Comparison of ENCODE assay signal across 8 mouse cellular contexts in the genomic region with DNA sequence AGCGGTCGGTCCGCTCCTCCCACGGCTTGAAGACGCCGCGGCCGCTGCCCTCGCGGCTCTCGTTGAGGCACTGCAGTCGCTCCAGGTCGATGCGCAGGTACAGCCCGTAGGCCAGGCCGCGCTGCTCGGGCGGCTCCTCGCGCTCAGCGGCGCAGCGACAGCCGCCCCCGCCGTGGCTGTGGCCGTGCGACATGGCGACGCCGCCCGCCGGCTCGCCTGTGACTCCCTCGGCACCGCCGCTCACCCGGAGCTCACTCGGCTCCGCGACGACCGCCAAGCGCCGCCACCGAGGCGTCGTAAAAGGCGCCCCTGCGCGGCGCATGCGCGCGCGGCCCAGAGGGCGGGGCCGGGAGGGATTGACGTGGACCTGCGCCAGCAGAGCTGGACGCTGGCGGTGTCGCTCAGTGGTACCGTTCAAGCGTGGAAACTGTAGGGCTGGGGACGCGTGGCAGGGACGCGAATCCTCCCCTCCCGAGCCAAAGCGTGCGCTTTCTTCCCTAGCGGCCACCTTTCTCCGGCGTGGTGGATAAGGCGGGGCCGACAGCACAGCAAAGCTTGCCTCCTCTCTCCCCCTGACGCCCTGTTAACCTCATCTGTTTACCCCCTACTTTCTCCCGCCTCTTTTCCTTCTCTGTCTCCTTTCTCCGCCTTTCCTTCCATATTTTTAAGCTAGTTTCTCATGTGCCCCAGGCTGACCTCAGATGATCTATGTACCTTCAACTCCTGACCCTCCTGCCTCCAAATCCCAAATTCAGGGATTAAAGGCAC. TPM values are rescaled to one million over a fixed set of nuclear protein-coding genes. Genes with fewer than 3 reads are reported as not detected.
DNase-seq lines count a peak whose midpoint lies in the region; ATAC-seq and TF ChIP-seq lines count a peak whose summit lies in the region.

A gene (minus strand): TSS at position 322 of the 768 bp plus-strand sequence.

- peaks cover 55% of the 10 kb centered on the region for H3K4me1 ChIP-seq in erythroblast, embryonic 14.5 days (ENCODE audit: control insufficient read depth)
- H3K4me1 ChIP-seq in heart, embryonic 12.5 days (replicated peaks) = peaks cover 26% of the 10 kb centered on the region
- H3K4me1 ChIP-seq in kidney, postnatal 0 days (replicated peaks; ENCODE audit: insufficient read depth, low read length) = peaks cover 11% of the 10 kb centered on the region; the same call in 1 of the 2 replicates
- peaks cover 21% of the 10 kb centered on the region for H3K4me1 ChIP-seq in liver, embryonic 11.5 days (replicated peaks; ENCODE audit: control insufficient read depth, insufficient read depth, low read length)
- peaks cover 12% of the 10 kb centered on the region for H3K4me1 ChIP-seq in stomach, embryonic 14.5 days (ENCODE audit: control insufficient read depth, insufficient read depth, low read length)

- peak; percentile 97 for DNase-seq in brain, embryonic 14.5 days (ENCODE audit: low read depth)
- peak; percentile 93 for DNase-seq in kidney, postnatal 0 days (ENCODE audit: low spot score)
- peak; percentile 95 for DNase-seq in liver, embryonic 11.5 days (ENCODE audit: low spot score)
- peak; percentile 97 for DNase-seq in naive thymus-derived CD4-positive, alpha-beta T cell, adult 2 months (ENCODE audit: low read depth)

- no peaks in the 10 kb centered on the region for H3K27me3 ChIP-seq in C2C12 (ENCODE audit: control insufficient read depth, insufficient read depth, insufficient read length)
- H3K27me3 ChIP-seq in erythroblast, embryonic 14.5 days (ENCODE audit: control insufficient read depth) = no peaks in the 10 kb centered on the region
- no peaks in the 10 kb centered on the region for H3K27me3 ChIP-seq in heart, embryonic 12.5 days (replicated peaks)
- no peaks in the 10 kb centered on the region for H3K27me3 ChIP-seq in kidney, postnatal 0 days (ENCODE audit: insufficient read depth, low read length)
- H3K27me3 ChIP-seq in liver, embryonic 11.5 days (replicated peaks; ENCODE audit: control insufficient read depth, insufficient read depth, low read length) = no peaks in the 10 kb centered on the region
- no peaks in the 10 kb centered on the region for H3K27me3 ChIP-seq in stomach, embryonic 14.5 days (ENCODE audit: control insufficient read depth, insufficient read depth, low read length)

- ATAC-seq in heart, embryonic 12.5 days (ENCODE audit: insufficient number of reproducible peaks, low FRiP score) = peak; percentile 89
- ATAC-seq in kidney, postnatal 0 days (replicated peaks; ENCODE audit: low FRiP score, low read depth) = peak; percentile 90
- peak; percentile 87 for ATAC-seq in liver, embryonic 11.5 days (replicated peaks; ENCODE audit: low FRiP score)
- ATAC-seq in stomach, embryonic 14.5 days (ENCODE audit: insufficient number of reproducible peaks, insufficient read depth, low FRiP score, low read depth) = peak; percentile 86

- peak within 1 kb of the TSS; percentile 99 for H3K9ac ChIP-seq in heart, embryonic 12.5 days
- H3K9ac ChIP-seq in kidney, postnatal 0 days (ENCODE audit: low read depth, low read length) = peak within 1 kb of the TSS; percentile 90
- peak within 1 kb of the TSS; percentile 99 for H3K9ac ChIP-seq in liver, embryonic 11.5 days (ENCODE audit: low read depth, low read length)
- peak within 1 kb of the TSS; percentile 87 for H3K9ac ChIP-seq in stomach, embryonic 14.5 days (replicated peaks; ENCODE audit: low read depth, low read length)

- H3ac ChIP-seq in C2C12 (ENCODE audit: control insufficient read depth, insufficient read length, low read depth) = peak within 1 kb of the TSS; percentile 94

- TF ChIP-seq CTCF in C2C12 (IDR thresholded peaks at IDR 0.05; ENCODE audit: control insufficient read depth, insufficient read depth, insufficient read length) = no peak
- no peak for TF ChIP-seq CTCF in brain, embryonic 14.5 days (IDR thresholded peaks at IDR 0.05; ENCODE audit: borderline replicate concordance, extremely low read depth, insufficient read depth, insufficient read length)
- TF ChIP-seq CTCF in kidney, postnatal 0 days (IDR thresholded peaks at IDR 0.05; ENCODE audit: low read depth) = peak; percentile 52

- peaks cover 20% of the 10 kb centered on the region for H3K79me2 ChIP-seq in C2C12 (ENCODE audit: control insufficient read depth, insufficient read depth)

- peak within 1 kb of the TSS; percentile 90 for H3K27ac ChIP-seq in heart, embryonic 12.5 days (ENCODE audit: poor library complexity, severe bottlenecking)
- H3K27ac ChIP-seq in kidney, postnatal 0 days = peak within 1 kb of the TSS; percentile 78
- peak within 1 kb of the TSS; percentile 85 for H3K27ac ChIP-seq in liver, embryonic 11.5 days (ENCODE audit: low read depth, low read length)
- H3K27ac ChIP-seq in stomach, embryonic 14.5 days (ENCODE audit: low read length) = peak within 1 kb of the TSS; percentile 84

- H3K36me3 ChIP-seq in C2C12 (ENCODE audit: control insufficient read depth, insufficient read depth) = peaks cover 21% of the 10 kb centered on the region
- H3K36me3 ChIP-seq in erythroblast, embryonic 14.5 days (ENCODE audit: control insufficient read depth) = peaks cover 42% of the 10 kb centered on the region
- peaks cover 32% of the 10 kb centered on the region for H3K36me3 ChIP-seq in heart, embryonic 12.5 days
- 0 out of 2 replicates have a peak, but pooled peaks cover 10% of the 10 kb centered on the region for H3K36me3 ChIP-seq in kidney, postnatal 0 days (ENCODE audit: insufficient read depth, low read length)
- H3K36me3 ChIP-seq in liver, embryonic 11.5 days (ENCODE audit: control insufficient read depth, insufficient read depth, low read length) = peaks cover 15% of the 10 kb centered on the region
- peaks cover 16% of the 10 kb centered on the region for H3K36me3 ChIP-seq in stomach, embryonic 14.5 days (ENCODE audit: control insufficient read depth, insufficient read depth, low read length)

- peak within 1 kb of the TSS; percentile 76 for H3K4me3 ChIP-seq in C2C12 (ENCODE audit: insufficient read depth, poor library complexity, severe bottlenecking)
- H3K4me3 ChIP-seq in erythroblast, embryonic 14.5 days (replicated peaks) = peak within 1 kb of the TSS; percentile 100
- peak within 1 kb of the TSS; percentile 87 for H3K4me3 ChIP-seq in heart, embryonic 12.5 days
- H3K4me3 ChIP-seq in kidney, postnatal 0 days (replicated peaks; ENCODE audit: low read depth, low read length) = peak within 1 kb of the TSS; percentile 89
- peak within 1 kb of the TSS; percentile 77 for H3K4me3 ChIP-seq in liver, embryonic 11.5 days (ENCODE audit: low read depth, low read length)
- peak within 1 kb of the TSS; percentile 92 for H3K4me3 ChIP-seq in stomach, embryonic 14.5 days (ENCODE audit: low read depth, low read length)

- WGBS in heart, embryonic 12.5 days = under 1% methylated on average over 81 of the region's 81 CpGs
- WGBS in kidney, postnatal 0 days = under 1% methylated on average over 78 of the region's 81 CpGs
- under 1% methylated on average over 63 of the region's 81 CpGs for WGBS in liver, embryonic 11.5 days
- under 1% methylated on average over 81 of the region's 81 CpGs for WGBS in stomach, embryonic 14.5 days

- TF ChIP-seq POLR2A in brain, embryonic 14.5 days (IDR thresholded peaks at IDR 0.05; ENCODE audit: borderline replicate concordance, extremely low read depth, insufficient read depth, insufficient read length, poor library complexity, severe bottlenecking) = peak; percentile 96

- peaks cover 5% of the 10 kb centered on the region for H3K9me3 ChIP-seq in erythroblast, embryonic 14.5 days (ENCODE audit: control insufficient read depth, low read length)
- H3K9me3 ChIP-seq in heart, embryonic 12.5 days (replicated peaks) = 0 out of 2 replicates have a peak, but pooled peaks cover 4% of the 10 kb centered on the region
- H3K9me3 ChIP-seq in kidney, postnatal 0 days (replicated peaks; ENCODE audit: low read length) = no peaks in the 10 kb centered on the region
- H3K9me3 ChIP-seq in liver, embryonic 11.5 days (ENCODE audit: control insufficient read depth, low read length) = no peaks in the 10 kb centered on the region
- no peaks in the 10 kb centered on the region for H3K9me3 ChIP-seq in stomach, embryonic 14.5 days (ENCODE audit: control insufficient read depth, low read depth, low read length)

- H3K79me3 ChIP-seq in C2C12 (ENCODE audit: low read depth) = peaks cover 13% of the 10 kb centered on the region

- peak within 1 kb of the TSS; percentile 87 for H3K4me2 ChIP-seq in heart, embryonic 12.5 days
- H3K4me2 ChIP-seq in kidney, postnatal 0 days (ENCODE audit: low read length) = peak within 1 kb of the TSS; percentile 94
- H3K4me2 ChIP-seq in liver, embryonic 11.5 days = peak within 1 kb of the TSS; percentile 87
- peak within 1 kb of the TSS; percentile 85 for H3K4me2 ChIP-seq in stomach, embryonic 14.5 days (replicated peaks; ENCODE audit: low read depth, low read length)

TF ChIP-seq in C2C12, 6 proteins besides CTCF, POLR2A, EP300 and RAD21:
- TF ChIP-seq MYOG (IDR thresholded peaks at IDR 0.05; ENCODE audit: control insufficient read depth, extremely low read depth, insufficient read length) (no peak), FOSL1 (IDR thresholded peaks at IDR 0.05; ENCODE audit: insufficient read depth, low read length, poor library complexity, severe bottlenecking) (no peak), MYOD1 (IDR thresholded peaks at IDR 0.05; ENCODE audit: control insufficient read depth, insufficient read length, low read depth) (no peak), CEBPB (IDR thresholded peaks at IDR 0.05; ENCODE audit: low read depth) (no peak), USF1 (IDR thresholded peaks at IDR 0.05; ENCODE audit: low read depth) (no peak)
TF ChIP-seq in C2C12: peak in this region for 0.

RNA-seq across cellular contexts. Expression of the gene that starts here (rescaled TPM):
- polyA plus RNA-seq in C2C12 (2012; fragmentation: generic; extraction: Trizol) = 45.1 TPM
- polyA plus RNA-seq in brain, embryonic 14.5 days (2012; rRNA removed) = 50.8 and 57.8 TPM in 2 replicates
- 16.8 and 28.3 TPM in 2 replicates for polyA plus RNA-seq in erythroblast, embryonic 14.5 days (2012)
- 47.2 and 49.1 TPM in 2 replicates for polyA plus RNA-seq in heart, embryonic 12.5 days (2016; fragmentation: Nextera tagmentation; extraction: Ambion mirVana)
- 49.0 and 49.8 TPM in 2 replicates for polyA plus RNA-seq in kidney, postnatal 0 days (2015; fragmentation: Nextera tagmentation; extraction: Ambion mirVana)
- 96.9 and 106 TPM in 2 replicates for polyA plus RNA-seq in liver, embryonic 11.5 days (2014; fragmentation: Nextera tagmentation; extraction: Ambion mirVana)
- polyA plus RNA-seq in stomach, embryonic 14.5 days (2014; fragmentation: Nextera tagmentation; extraction: Ambion mirVana) = 45.9 and 46.6 TPM in 2 replicates

Comparison
In these comparisons a context has a peak if more than half of its experiments do, and no peak if none do; other contexts are left out.
1. Peak in every context shown above with its lines: DNase-seq, ATAC-seq, H3K4me3 ChIP-seq and H3K27ac ChIP-seq.